Mouse (Mus musculus): ENCODE results near the gene Dennd1b. TPM values are rescaled to one million over a fixed set of nuclear protein-coding genes. Genes with fewer than 3 reads are reported as not detected.

The Dennd1b gene
- polyA plus RNA-seq, 1 experiment: 6.2 TPM

DNA sequence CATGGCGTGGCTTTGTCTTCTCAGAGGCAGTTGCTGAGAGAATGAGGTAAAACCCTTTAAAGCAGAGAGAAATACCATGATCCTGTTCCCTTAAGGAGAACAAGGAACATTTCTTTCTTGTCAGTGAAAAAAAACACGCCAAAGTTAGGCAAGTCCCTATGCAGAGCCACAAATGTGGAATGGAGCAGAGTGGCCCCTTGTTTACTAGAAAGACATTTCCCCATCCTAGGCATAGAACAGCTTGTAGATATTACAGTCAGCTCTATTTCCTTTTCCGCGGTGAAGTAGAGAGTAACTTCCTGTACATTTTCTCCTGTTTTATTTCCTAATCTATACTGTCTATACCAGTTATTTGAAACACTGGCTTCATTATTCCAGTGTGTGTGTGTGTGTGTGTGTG lies 243.0 kb downstream of the Dennd1b start:
- no peak overlapping the region for H3K4me3 ChIP-seq (replicated peaks; ENCODE audit: insufficient read depth, low read depth, low read length)

DNA sequence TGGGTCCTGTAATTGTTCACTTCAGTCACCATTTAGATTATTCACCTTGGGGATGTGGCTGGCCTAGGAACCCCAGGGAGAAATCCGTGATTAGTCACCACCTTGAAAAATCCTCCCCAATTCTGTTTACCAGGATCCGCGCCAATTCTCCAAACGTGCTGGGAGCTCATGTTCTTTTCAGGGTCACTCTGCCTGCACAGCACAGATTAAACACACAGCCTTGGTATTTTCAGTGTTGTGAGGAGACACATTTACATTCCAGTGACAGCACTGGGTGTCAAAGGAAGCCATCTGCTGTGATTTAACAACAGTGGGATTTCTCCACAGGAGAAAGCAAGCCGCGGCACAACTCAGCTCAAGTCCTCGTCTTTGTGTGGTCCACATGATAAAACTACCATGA lies 246.6 kb downstream of the Dennd1b start:
- TF ChIP-seq POLR2A (IDR thresholded peaks at IDR 0.05; ENCODE audit: borderline replicate concordance, insufficient read depth, low read length): no peak
- no peak for TF ChIP-seq CTCF (IDR thresholded peaks at IDR 0.05; ENCODE audit: borderline replicate concordance, insufficient read depth, low read depth, low read length)
- Histone ChIP-seq H3K4me1 (ENCODE audit: control insufficient read depth, insufficient read depth, low read length) (no peaks in the 10 kb centered on the region), H3K4me3 (replicated peaks; ENCODE audit: insufficient read depth, low read depth, low read length) (no peak overlapping the region), H3K27ac (ENCODE audit: insufficient read depth, low read length) (no peak overlapping the region), H3K27me3 (ENCODE audit: control insufficient read depth, insufficient read depth, low read length) (no peaks in the 10 kb centered on the region)
- DNase-seq: peak; percentile 13 to 28
- WGBS: 5% methylated on average over 7 of the region's 7 CpGs

More for the DNA sequence above, 243.0 kb downstream of the Dennd1b start:
- TF ChIP-seq POLR2A (IDR thresholded peaks at IDR 0.05; ENCODE audit: borderline replicate concordance, insufficient read depth, low read length) (no peak), CTCF (IDR thresholded peaks at IDR 0.05; ENCODE audit: borderline replicate concordance, insufficient read depth, low read depth, low read length) (no peak)
- WGBS: 87% methylated on average over 4 of the region's 4 CpGs
- DNase-seq: no peak
- Histone ChIP-seq H3K27ac (ENCODE audit: insufficient read depth, low read length) (no peak overlapping the region), H3K4me1 (ENCODE audit: control insufficient read depth, insufficient read depth, low read length) (no peaks in the 10 kb centered on the region), H3K27me3 (ENCODE audit: control insufficient read depth, insufficient read depth, low read length) (no peaks in the 10 kb centered on the region)

DNA sequence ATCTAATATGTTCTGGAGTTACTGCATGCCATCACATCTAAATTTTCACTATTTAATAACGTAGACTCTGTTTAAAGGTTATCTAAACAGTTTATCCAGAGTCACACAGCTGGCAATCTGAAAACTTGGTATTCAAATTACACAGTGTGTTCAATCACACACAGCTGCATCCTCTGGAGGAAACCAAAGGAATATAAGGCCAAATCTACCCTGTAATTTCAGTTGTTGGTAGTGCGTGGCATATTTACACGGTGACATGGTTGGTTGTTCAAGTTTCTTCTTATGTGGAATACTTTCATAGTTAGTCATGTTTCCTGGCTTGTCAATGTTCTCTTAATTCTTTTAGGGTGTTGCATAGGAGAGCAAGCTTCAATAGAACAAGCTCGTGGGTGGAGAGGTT lies 247.3 kb downstream of the Dennd1b start:
- Histone ChIP-seq H3K27me3 (ENCODE audit: control insufficient read depth, insufficient read depth, low read length) (no peaks in the 10 kb centered on the region), H3K27ac (ENCODE audit: insufficient read depth, low read length) (no peak overlapping the region), H3K4me1 (ENCODE audit: control insufficient read depth, insufficient read depth, low read length) (no peaks in the 10 kb centered on the region), H3K4me3 (replicated peaks; ENCODE audit: insufficient read depth, low read depth, low read length) (no peak overlapping the region)
- 88% methylated on average over 4 of the region's 4 CpGs for WGBS
- TF ChIP-seq POLR2A (IDR thresholded peaks at IDR 0.05; ENCODE audit: borderline replicate concordance, insufficient read depth, low read length) (no peak), CTCF (IDR thresholded peaks at IDR 0.05; ENCODE audit: borderline replicate concordance, insufficient read depth, low read depth, low read length) (no peak)
- DNase-seq: no peak

DNA sequence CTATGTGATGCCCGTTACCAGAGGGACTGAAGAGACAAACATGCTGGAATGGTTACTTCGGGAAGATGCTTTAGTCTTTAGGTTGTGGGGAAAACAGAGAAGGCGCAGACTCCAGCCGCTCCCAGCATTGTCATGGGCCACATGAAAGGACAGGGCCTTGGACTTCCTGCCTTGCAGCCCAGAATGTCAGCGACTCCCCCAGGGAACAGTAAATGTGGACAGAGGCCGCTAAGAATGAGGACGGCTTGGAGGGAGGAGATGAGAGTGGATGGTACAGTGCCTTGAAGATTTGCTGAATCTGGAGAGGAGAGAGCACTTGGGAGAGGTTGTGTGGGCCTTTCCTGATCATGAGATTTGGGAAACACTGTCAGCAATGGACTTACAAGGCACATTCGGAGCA lies 252.1 kb downstream of the Dennd1b start:
- Histone ChIP-seq H3K27me3 (ENCODE audit: control insufficient read depth, insufficient read depth, low read length) (no peaks in the 10 kb centered on the region), H3K4me1 (ENCODE audit: control insufficient read depth, insufficient read depth, low read length) (no peaks in the 10 kb centered on the region), H3K4me3 (replicated peaks; ENCODE audit: insufficient read depth, low read depth, low read length) (no peak overlapping the region), H3K27ac (ENCODE audit: insufficient read depth, low read length) (no peak overlapping the region)
- no peak for TF ChIP-seq POLR2A (IDR thresholded peaks at IDR 0.05; ENCODE audit: borderline replicate concordance, insufficient read depth, low read length)
- no peak for TF ChIP-seq CTCF (IDR thresholded peaks at IDR 0.05; ENCODE audit: borderline replicate concordance, insufficient read depth, low read depth, low read length)
- 68% methylated on average over 8 of the region's 8 CpGs for WGBS
- DNase-seq: no peak

DNA sequence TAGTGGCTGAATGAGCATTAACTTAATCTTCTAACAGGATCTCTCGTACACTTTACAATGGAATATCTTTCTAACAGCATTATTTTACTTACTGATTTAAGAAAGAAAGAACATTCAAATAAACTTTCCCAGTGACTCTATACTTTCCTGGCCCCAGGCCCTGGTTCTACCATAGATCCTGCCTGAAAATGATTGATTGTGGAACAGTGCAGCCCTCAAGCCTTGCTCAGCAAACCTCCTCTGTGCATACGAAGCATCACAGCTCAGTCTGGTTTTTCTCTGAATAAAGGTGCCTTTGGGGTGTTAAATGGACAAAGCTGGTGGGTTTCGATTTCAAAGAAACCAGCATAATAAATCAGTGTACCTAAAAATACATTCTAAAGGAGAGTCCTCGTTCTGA lies 260.6 kb downstream of the Dennd1b start:
- H3K4me3 ChIP-seq (replicated peaks; ENCODE audit: insufficient read depth, low read depth, low read length): no peak overlapping the region
- no peaks in the 10 kb centered on the region; the same call in 1 of the 2 replicates for H3K27me3 ChIP-seq (ENCODE audit: control insufficient read depth, insufficient read depth, low read length)
- no peaks in the 10 kb centered on the region for H3K4me1 ChIP-seq (ENCODE audit: control insufficient read depth, insufficient read depth, low read length)
- TF ChIP-seq POLR2A (IDR thresholded peaks at IDR 0.05; ENCODE audit: borderline replicate concordance, insufficient read depth, low read length): no peak
- no peak for TF ChIP-seq CTCF (IDR thresholded peaks at IDR 0.05; ENCODE audit: borderline replicate concordance, insufficient read depth, low read depth, low read length)
- 90% methylated on average over 4 of the region's 4 CpGs for WGBS
- H3K27ac ChIP-seq (ENCODE audit: insufficient read depth, low read length): no peak overlapping the region
- DNase-seq: no peak

DNA sequence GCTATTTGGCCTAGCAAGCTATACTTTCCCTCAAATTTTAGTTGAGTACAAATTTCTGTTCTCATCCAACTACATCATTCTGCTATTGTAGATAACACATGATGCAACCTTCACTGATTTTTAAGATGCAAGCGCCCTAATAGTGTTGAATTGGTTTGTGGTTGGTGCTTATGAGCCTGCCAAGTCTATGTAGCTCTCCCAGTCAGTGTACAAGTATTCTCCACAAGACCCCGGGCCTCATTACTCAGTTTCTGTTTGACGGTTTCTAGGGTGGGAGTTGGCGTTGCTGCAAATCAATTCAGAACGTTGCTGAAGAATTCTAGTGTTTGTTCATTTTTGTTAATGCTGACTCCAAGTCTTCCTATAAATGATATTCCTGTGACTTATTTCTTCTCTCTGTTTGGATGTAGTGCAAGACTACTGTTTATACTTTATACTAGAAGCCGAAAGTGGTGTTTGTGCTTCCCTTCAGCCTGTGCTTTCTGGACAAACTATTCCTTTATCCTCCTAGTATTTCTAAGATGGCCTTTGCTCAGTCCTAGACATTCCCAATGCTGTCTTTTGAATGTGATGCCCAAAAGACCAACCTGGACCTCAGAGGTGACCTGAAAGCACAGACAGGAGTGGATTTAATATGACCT lies 261.2 kb downstream of the Dennd1b start:
- Histone ChIP-seq H3K27ac (ENCODE audit: insufficient read depth, low read length) (no peak overlapping the region), H3K4me1 (ENCODE audit: control insufficient read depth, insufficient read depth, low read length) (no peaks in the 10 kb centered on the region), H3K4me3 (replicated peaks; ENCODE audit: insufficient read depth, low read depth, low read length) (no peak overlapping the region), H3K27me3 (ENCODE audit: control insufficient read depth, insufficient read depth, low read length) (no peaks in the 10 kb centered on the region; the same call in 1 of the 2 replicates)
- WGBS: 76% methylated on average over 6 of the region's 6 CpGs
- TF ChIP-seq POLR2A (IDR thresholded peaks at IDR 0.05; ENCODE audit: borderline replicate concordance, insufficient read depth, low read length) (no peak), CTCF (IDR thresholded peaks at IDR 0.05; ENCODE audit: borderline replicate concordance, insufficient read depth, low read depth, low read length) (no peak)
- DNase-seq: no peak

Other genes with a start within 250 kb of the Dennd1b start
- 2.9 and 4.2 TPM in 2 replicates for gene Lhx9, start 114.9 kb upstream of the Dennd1b start, polyA plus RNA-seq (2012; rRNA removed)
- 23.5 and 26.4 TPM in 2 replicates for gene 2310009B15Rik, start 106.6 kb upstream of the Dennd1b start, polyA plus RNA-seq (2012; rRNA removed)